Mouse (Mus musculus) midbrain, embryonic 10.5 days (tissue): ENCODE measurements around the gene Lrrc1. TPM values are rescaled to one million over a fixed set of nuclear protein-coding genes. Genes with fewer than 3 reads are reported as not detected.
A peak's percentile ranks its signal among the peaks of the same experiment; 100 is the strongest.

Experiments used
- DNase-seq: peaks from one replicate; pipeline ENCODE4 v3.0.0-alpha.2; 2017; ENCODE audit warnings: low spot score
- H3K27ac ChIP-seq: fragments of 300-500 bp; sonication (generic); replicated peaks from 2 replicates; pipeline ENCODE4 v1.5.1; 2016; ENCODE audit warnings: mild to moderate bottlenecking
- H3K27me3 ChIP-seq: fragments of 300-500 bp; sonication (generic); 2 replicates; pipeline ENCODE4 v1.6.1; 2016; ENCODE audit warnings: low read depth, mild to moderate bottlenecking; ENCODE audit not compliant: poor library complexity, severe bottlenecking
- H3K36me3 ChIP-seq: fragments of 300-500 bp; sonication (generic); 2 replicates; pipeline ENCODE4 v1.6.1; 2016; ENCODE audit warnings: mild to moderate bottlenecking, moderate library complexity
- H3K4me1 ChIP-seq: fragments of 300-500 bp; sonication (generic); 2 replicates; pipeline ENCODE4 v1.6.1; 2016
- H3K4me3 ChIP-seq: fragments of 300-500 bp; sonication (generic); 2 replicates; pipeline ENCODE4 v1.5.1; 2016; ENCODE audit warnings: mild to moderate bottlenecking, moderate library complexity
- H3K9me3 ChIP-seq: fragments of 300-500 bp; sonication (generic); replicated peaks from 2 replicates; pipeline ENCODE4 v1.6.1; 2016; ENCODE audit warnings: mild to moderate bottlenecking
- WGBS: fragments of 180-500 bp; shearing (Covaris S2); methylation state at CpG from one replicate; pipeline ENCODE4 v1.1.7; 2016; 5-methylcytosine and 5-hydroxymethylcytosine counted together
- polyA plus RNA-seq: library from polyadenylated mRNA; unstranded; fragments of >200 nt; fragmentation: Nextera tagmentation; extraction: Ambion mirVana; gene quantifications from 2 replicates; pipeline ENCODE4 v1.2.1, GENCODE M21; 2016

The Lrrc1 gene
- polyA plus RNA-seq, 1 experiment from 2014 or later: 5.8 TPM

DNA sequence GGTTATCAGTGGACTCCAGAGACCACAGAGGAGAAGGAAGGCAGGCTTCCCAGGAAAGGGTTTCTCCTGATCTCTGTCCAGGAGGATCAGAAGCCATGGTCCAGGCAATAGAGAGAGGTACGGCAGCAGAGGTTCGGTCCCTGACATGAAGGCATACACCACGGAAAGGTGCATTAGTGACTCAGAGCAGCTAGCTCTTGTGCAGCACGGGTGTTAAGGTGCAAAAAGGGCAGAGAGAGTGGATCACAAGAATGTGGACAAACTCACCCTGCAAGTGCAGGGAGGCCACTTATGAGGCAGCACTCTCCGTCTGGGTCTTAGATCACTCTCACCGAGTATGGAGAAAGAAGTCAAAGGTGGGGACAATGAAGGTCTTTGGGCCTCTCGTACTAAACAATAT, 7.8 kb downstream of the Lrrc1 start:
- Histone ChIP-seq H3K27ac (no peak overlapping the region), H3K36me3 (no peaks in the 10 kb centered on the region), H3K4me3 (no peak overlapping the region), H3K9me3 (no peaks in the 10 kb centered on the region), H3K4me1 (peaks cover 40% of the 10 kb centered on the region), H3K27me3 (peaks cover 42% of the 10 kb centered on the region; the same call in 1 of the 2 replicates)
- 83% methylated on average over 7 of the region's 7 CpGs for WGBS
- DNase-seq: no peak

DNA sequence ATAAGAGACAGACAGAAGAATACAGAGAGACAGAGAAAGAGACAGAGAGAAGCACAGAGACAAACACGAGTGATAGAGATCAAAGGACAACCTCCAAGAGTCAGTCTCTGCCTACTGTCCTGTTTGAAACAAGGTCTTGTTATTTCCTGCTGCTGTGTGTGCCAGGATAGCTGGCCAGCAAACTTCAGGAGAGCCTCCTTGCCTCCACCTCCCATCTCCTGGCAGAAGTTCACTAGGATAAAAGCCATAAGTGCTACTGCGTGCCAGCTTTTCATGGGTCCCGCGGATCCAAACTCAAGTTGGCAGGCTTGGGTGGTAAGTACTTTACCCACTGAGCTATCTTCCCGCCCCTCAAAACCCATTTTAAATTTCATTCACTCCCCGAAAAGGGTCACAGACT, 8.4 kb downstream of the Lrrc1 start:
- H3K9me3 ChIP-seq: no peaks in the 10 kb centered on the region
- no peak overlapping the region for H3K4me3 ChIP-seq
- no peak for DNase-seq
- H3K27me3 ChIP-seq: peaks cover 36% of the 10 kb centered on the region; the same call in 1 of the 2 replicates
- 74% methylated on average over 6 of the region's 6 CpGs for WGBS
- peaks cover 40% of the 10 kb centered on the region for H3K4me1 ChIP-seq
- H3K27ac ChIP-seq: no peak overlapping the region
- no peaks in the 10 kb centered on the region for H3K36me3 ChIP-seq

GRCm38 (mm10) chr9:77535021-77535744, 9.5 kb downstream of the Lrrc1 start:
- peaks cover 33% of the 10 kb centered on the region; the same call in 1 of the 2 replicates for H3K27me3 ChIP-seq
- no peaks in the 10 kb centered on the region for H3K9me3 ChIP-seq
- 16% methylated on average over 17 of the region's 17 CpGs for WGBS
- H3K4me1 ChIP-seq: peaks cover 40% of the 10 kb centered on the region
- peak overlapping the region; percentile 42 for H3K27ac ChIP-seq
- H3K36me3 ChIP-seq: no peaks in the 10 kb centered on the region
- H3K4me3 ChIP-seq: peak overlapping the region; percentile 36; the same call in 1 of the 2 replicates
- peak; percentile 38 for DNase-seq

- H3K4me1 ChIP-seq: peaks cover 46% of the 10 kb centered on the region
- 0 out of 2 replicates have a peak, but pooled peaks cover 6% of the 10 kb centered on the region for H3K27me3 ChIP-seq
These were observed 16.2 kb downstream of the Lrrc1 start for GRCm38 (mm10) chr9:77528379-77529041.

DNA sequence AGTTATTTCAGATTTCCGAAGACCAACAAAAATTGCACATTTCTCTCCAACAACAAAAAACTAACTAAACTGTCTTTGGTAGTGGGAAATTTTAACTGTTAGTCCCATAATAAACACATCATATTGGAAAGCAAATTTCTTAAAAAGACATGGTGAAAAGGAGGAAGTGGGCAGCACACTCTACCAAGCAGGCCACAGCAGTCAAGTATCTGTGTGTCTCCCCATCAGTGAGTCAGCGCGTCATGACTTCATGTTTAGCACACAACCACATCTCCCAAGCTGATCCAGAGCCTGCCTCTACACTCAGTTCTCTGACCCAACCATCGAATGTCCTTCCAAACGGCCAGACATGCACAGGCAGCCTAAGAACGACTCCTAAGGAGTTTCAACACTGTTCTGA, 17.5 kb downstream of the Lrrc1 start:
- Histone ChIP-seq H3K27ac (no peak overlapping the region), H3K4me1 (peaks cover 38% of the 10 kb centered on the region), H3K9me3 (no peaks in the 10 kb centered on the region), H3K36me3 (no peaks in the 10 kb centered on the region), H3K4me3 (no peak overlapping the region), H3K27me3 (no peaks in the 10 kb centered on the region)
- WGBS: 80% methylated on average over 6 of the region's 6 CpGs
- no peak for DNase-seq

More at GRCm38 (mm10) chr9:77528379-77529041, 16.2 kb downstream of the Lrrc1 start:
- no peak for DNase-seq
- Histone ChIP-seq H3K9me3 (no peaks in the 10 kb centered on the region), H3K36me3 (no peaks in the 10 kb centered on the region), H3K4me3 (no peak overlapping the region), H3K27ac (no peak overlapping the region)
- WGBS: 79% methylated on average over 5 of the region's 5 CpGs

DNA sequence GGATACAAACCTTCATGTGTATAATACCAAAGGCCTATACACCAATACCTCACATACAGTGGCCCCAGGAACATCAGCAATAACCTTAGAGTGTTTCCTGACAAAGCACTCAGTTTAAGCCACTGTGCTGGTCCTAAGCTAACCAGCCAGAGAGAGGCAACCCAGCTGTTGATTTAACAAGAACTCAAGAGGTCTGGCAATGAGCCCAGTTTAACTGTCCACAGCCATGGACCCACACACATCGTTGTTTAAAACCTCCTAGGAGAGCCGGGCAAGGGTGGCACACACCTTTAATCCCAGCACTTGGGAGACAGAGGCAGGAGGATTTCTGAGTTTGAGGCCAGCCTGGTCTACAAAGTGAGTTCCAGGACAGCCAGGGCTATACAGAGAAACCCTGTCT, 18.0 kb downstream of the Lrrc1 start:
- H3K36me3 ChIP-seq: no peaks in the 10 kb centered on the region
- H3K4me1 ChIP-seq: peaks cover 38% of the 10 kb centered on the region
- DNase-seq: no peak
- WGBS: 95% methylated on average over 2 of the region's 2 CpGs
- H3K4me3 ChIP-seq: no peak overlapping the region
- H3K27me3 ChIP-seq: no peaks in the 10 kb centered on the region
- no peaks in the 10 kb centered on the region for H3K9me3 ChIP-seq
- H3K27ac ChIP-seq: no peak overlapping the region

- Histone ChIP-seq H3K27me3 (no peaks in the 10 kb centered on the region), H3K9me3 (no peaks in the 10 kb centered on the region), H3K4me1 (peaks cover 38% of the 10 kb centered on the region), H3K27ac (no peak overlapping the region), H3K4me3 (no peak overlapping the region), H3K36me3 (no peaks in the 10 kb centered on the region)
- DNase-seq: no peak
- WGBS: 84% methylated on average over 16 of the region's 16 CpGs
These were observed 18.9 kb downstream of the Lrrc1 start for GRCm38 (mm10) chr9:77525595-77526295.

- H3K9me3 ChIP-seq: no peaks in the 10 kb centered on the region
- H3K4me1 ChIP-seq: peaks cover 33% of the 10 kb centered on the region
- no peak for DNase-seq
- H3K27me3 ChIP-seq: no peaks in the 10 kb centered on the region
- no peaks in the 10 kb centered on the region for H3K36me3 ChIP-seq
- H3K4me3 ChIP-seq: no peak overlapping the region
- no peak overlapping the region for H3K27ac ChIP-seq
- 90% methylated on average over 4 of the region's 4 CpGs for WGBS
These were observed 20.9 kb downstream of the Lrrc1 start for GRCm38 (mm10) chr9:77523793-77524192.

- Histone ChIP-seq H3K4me3 (no peak overlapping the region), H3K27ac (no peak overlapping the region), H3K9me3 (no peaks in the 10 kb centered on the region), H3K4me1 (peaks cover 20% of the 10 kb centered on the region), H3K36me3 (no peaks in the 10 kb centered on the region), H3K27me3 (no peaks in the 10 kb centered on the region)
- 96% methylated on average over 3 of the region's 3 CpGs for WGBS
- no peak for DNase-seq
These were observed 22.2 kb downstream of the Lrrc1 start for GRCm38 (mm10) chr9:77522476-77522875.

DNA sequence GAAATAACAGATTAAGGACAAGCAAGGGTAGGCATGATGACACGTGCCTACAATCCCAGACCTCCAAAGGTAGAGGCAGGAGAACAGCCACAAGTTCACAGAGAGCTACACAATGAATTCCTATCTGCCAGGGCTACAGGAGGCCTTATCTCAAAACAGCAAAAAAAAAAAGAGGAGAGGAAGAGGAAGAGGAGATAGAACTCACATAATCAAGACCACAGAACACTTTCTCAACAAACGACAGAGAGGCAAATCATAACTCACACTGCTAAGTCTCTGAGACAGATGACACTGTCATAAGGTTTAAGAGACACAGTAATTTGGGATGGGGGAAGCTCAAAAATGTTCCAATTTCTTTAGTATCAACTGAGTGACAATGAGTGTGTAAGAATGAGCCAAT, 25.5 kb downstream of the Lrrc1 start:
- DNase-seq: no peak
- 84% methylated on average over 2 of the region's 2 CpGs for WGBS
- Histone ChIP-seq H3K4me3 (no peak overlapping the region), H3K36me3 (no peaks in the 10 kb centered on the region), H3K27me3 (no peaks in the 10 kb centered on the region), H3K4me1 (peaks cover 4% of the 10 kb centered on the region; the same call in 1 of the 2 replicates), H3K9me3 (no peaks in the 10 kb centered on the region), H3K27ac (no peak overlapping the region)

GRCm38 (mm10) chr9:77516782-77517364, 27.8 kb downstream of the Lrrc1 start:
- Histone ChIP-seq H3K9me3 (no peaks in the 10 kb centered on the region), H3K27ac (no peak overlapping the region), H3K4me1 (peaks cover 20% of the 10 kb centered on the region), H3K4me3 (no peak overlapping the region), H3K36me3 (no peaks in the 10 kb centered on the region), H3K27me3 (no peaks in the 10 kb centered on the region)
- WGBS: 94% methylated on average over 7 of the region's 7 CpGs
- no peak for DNase-seq

DNA sequence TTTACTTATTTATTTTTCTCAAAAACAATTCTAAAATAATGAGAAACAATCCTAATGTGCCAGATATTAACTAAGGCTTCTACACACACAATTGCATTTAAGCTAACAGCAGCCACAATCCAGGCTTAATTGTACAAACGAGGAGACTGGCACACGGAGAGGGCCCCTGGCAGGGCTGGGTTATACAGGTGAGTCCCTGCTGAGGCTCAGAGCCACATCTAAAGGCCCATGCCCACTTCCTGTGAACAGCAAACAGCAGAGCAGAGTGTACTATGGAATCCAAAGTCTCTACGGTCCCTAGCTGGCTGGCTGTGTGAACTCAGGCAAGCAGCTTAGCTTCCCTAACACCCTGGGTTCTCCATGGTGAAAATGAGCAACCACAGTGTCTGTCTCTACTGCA, 30.8 kb downstream of the Lrrc1 start:
- Histone ChIP-seq H3K9me3 (no peaks in the 10 kb centered on the region), H3K4me1 (peaks cover 20% of the 10 kb centered on the region), H3K27me3 (no peaks in the 10 kb centered on the region), H3K4me3 (no peak overlapping the region), H3K36me3 (no peaks in the 10 kb centered on the region), H3K27ac (no peak overlapping the region)
- WGBS: 71% methylated on average over 3 of the region's 3 CpGs
- no peak for DNase-seq
